Mouse (Mus musculus): ENCODE measurements around the gene Prkag2. TPM values are rescaled to one million over a fixed set of nuclear protein-coding genes. Genes with fewer than 3 reads are reported as not detected.

Gene Prkag2
- 24.4 and 24.8 TPM in 2 replicates for polyA plus RNA-seq (2015; fragmentation: Nextera tagmentation; extraction: Ambion mirVana)

GRCm38 (mm10) chr5:25100516-25101125 is at the start of gene Prkag2:
Gene Prkag2, minus strand, starts transcription at chr5:25100642.
- Histone ChIP-seq H3K9me3 (no peaks in the 10 kb centered on the region), H3K27ac (no peak within 1 kb of the TSS), H3K36me3 (no peaks in the 10 kb centered on the region), H3K4me3 (peak within 1 kb of the TSS; percentile 64), H3K4me2 (peak within 1 kb of the TSS; percentile 99), H3K27me3 (peaks cover 53% of the 10 kb centered on the region), H3K9ac (peak within 1 kb of the TSS; percentile 69), H3K4me1 (peaks cover 11% of the 10 kb centered on the region)
- under 1% methylated on average over 43 of the region's 50 CpGs for WGBS
- ATAC-seq (ENCODE audit: insufficient number of reproducible peaks, insufficient read depth, low FRiP score, low TSS enrichment, low read depth) = peak; percentile 22; the same call in 1 of the 2 replicates

- WGBS = 69% methylated on average over 2 of the region's 2 CpGs
Measured at GRCm38 (mm10) chr5:25149331-25149965, 49.0 kb upstream of the Prkag2 start.

GRCm38 (mm10) chr5:25146705-25147104 is 46.3 kb upstream of the Prkag2 start:
- no peak overlapping the region for H3K27ac ChIP-seq
- no peak overlapping the region for H3K9ac ChIP-seq
- no peak overlapping the region for H3K4me3 ChIP-seq
- ATAC-seq (ENCODE audit: insufficient number of reproducible peaks, insufficient read depth, low FRiP score, low TSS enrichment, low read depth) = no peak
- WGBS = 68% methylated on average over 7 of the region's 7 CpGs
- H3K36me3 ChIP-seq = no peaks in the 10 kb centered on the region
- no peak overlapping the region for H3K4me2 ChIP-seq
- no peaks in the 10 kb centered on the region for H3K9me3 ChIP-seq
- H3K27me3 ChIP-seq = no peaks in the 10 kb centered on the region
- no peaks in the 10 kb centered on the region for H3K4me1 ChIP-seq

More at GRCm38 (mm10) chr5:25149331-25149965, 49.0 kb upstream of the Prkag2 start:
- Histone ChIP-seq H3K27me3 (no peaks in the 10 kb centered on the region), H3K27ac (no peak overlapping the region), H3K4me2 (no peak overlapping the region), H3K36me3 (no peaks in the 10 kb centered on the region), H3K4me1 (no peaks in the 10 kb centered on the region), H3K9me3 (0 out of 2 replicates have a peak, but pooled peaks cover 3% of the 10 kb centered on the region), H3K4me3 (no peak overlapping the region), H3K9ac (no peak overlapping the region)
- no peak for ATAC-seq (ENCODE audit: insufficient number of reproducible peaks, insufficient read depth, low FRiP score, low TSS enrichment, low read depth)

DNA sequence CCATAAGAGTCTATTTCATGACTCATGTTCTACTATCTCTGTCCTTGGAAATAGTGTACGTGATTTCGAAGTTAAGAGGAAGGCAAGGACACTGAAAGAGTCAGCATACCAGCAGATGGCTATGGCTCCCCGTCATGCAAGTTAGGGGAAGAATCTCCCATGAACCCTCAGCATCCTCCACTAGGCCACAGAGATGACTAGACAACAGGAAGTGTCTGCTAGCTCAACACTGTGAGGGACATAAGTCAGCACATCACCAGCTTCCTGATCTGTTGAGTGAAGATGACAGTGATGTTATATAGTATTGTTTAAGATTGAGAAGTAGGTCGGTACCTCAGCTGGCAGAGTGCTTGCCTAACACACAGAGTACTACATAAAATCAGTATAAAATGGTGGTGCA is 27.4 kb upstream of the Prkag2 start:
- Histone ChIP-seq H3K36me3 (no peaks in the 10 kb centered on the region), H3K27me3 (no peaks in the 10 kb centered on the region), H3K9ac (no peak overlapping the region), H3K4me1 (no peaks in the 10 kb centered on the region), H3K9me3 (no peaks in the 10 kb centered on the region), H3K27ac (no peak overlapping the region), H3K4me3 (no peak overlapping the region), H3K4me2 (no peak overlapping the region)
- WGBS = 94% methylated on average over 4 of the region's 4 CpGs
- no peak for ATAC-seq (ENCODE audit: insufficient number of reproducible peaks, insufficient read depth, low FRiP score, low TSS enrichment, low read depth)

GRCm38 (mm10) chr5:25125884-25126560 is 25.6 kb upstream of the Prkag2 start:
- no peak for ATAC-seq (ENCODE audit: insufficient number of reproducible peaks, insufficient read depth, low FRiP score, low TSS enrichment, low read depth)
- Histone ChIP-seq H3K27me3 (no peaks in the 10 kb centered on the region), H3K9me3 (no peaks in the 10 kb centered on the region), H3K4me2 (no peak overlapping the region), H3K4me3 (no peak overlapping the region), H3K9ac (no peak overlapping the region), H3K36me3 (no peaks in the 10 kb centered on the region), H3K4me1 (no peaks in the 10 kb centered on the region), H3K27ac (no peak overlapping the region)
- WGBS = 74% methylated on average over 3 of the region's 3 CpGs

GRCm38 (mm10) chr5:25122534-25122933 is 22.1 kb upstream of the Prkag2 start:
- no peak for ATAC-seq (ENCODE audit: insufficient number of reproducible peaks, insufficient read depth, low FRiP score, low TSS enrichment, low read depth)
- no peaks in the 10 kb centered on the region for H3K36me3 ChIP-seq

DNA sequence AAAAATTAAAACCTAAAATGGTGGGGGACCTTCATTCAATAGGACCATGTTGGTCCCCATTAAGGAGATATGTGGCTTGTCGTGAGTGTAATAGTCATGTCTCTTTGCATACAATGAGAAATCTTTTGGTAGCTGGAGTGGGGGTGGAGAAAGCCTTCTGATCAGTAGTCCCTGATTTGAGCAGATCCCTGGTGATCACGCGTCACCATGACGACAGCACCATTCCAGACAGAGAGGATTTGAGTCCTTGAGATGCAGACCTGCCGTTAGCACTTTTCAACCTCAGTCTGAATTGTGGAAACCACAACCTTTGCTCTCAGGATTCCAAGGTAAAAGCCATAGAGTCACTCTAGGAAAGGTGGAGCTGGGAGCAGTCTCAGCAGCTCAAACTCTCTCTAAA is 18.7 kb upstream of the Prkag2 start:
- H3K9ac ChIP-seq = no peak overlapping the region
- 77% methylated on average over 5 of the region's 5 CpGs for WGBS
- no peak overlapping the region for H3K4me3 ChIP-seq
- H3K27me3 ChIP-seq = no peaks in the 10 kb centered on the region
- H3K4me1 ChIP-seq = no peaks in the 10 kb centered on the region
- H3K36me3 ChIP-seq = no peaks in the 10 kb centered on the region
- no peaks in the 10 kb centered on the region for H3K9me3 ChIP-seq
- no peak overlapping the region for H3K4me2 ChIP-seq
- ATAC-seq (ENCODE audit: insufficient number of reproducible peaks, insufficient read depth, low FRiP score, low TSS enrichment, low read depth) = no peak
- H3K27ac ChIP-seq = no peak overlapping the region

More at GRCm38 (mm10) chr5:25122534-25122933, 22.1 kb upstream of the Prkag2 start:
- no peak overlapping the region for H3K27ac ChIP-seq
- no peaks in the 10 kb centered on the region for H3K4me1 ChIP-seq
- WGBS = 93% methylated on average over 1 of the region's 1 CpGs
- no peaks in the 10 kb centered on the region for H3K27me3 ChIP-seq
- H3K9me3 ChIP-seq = no peaks in the 10 kb centered on the region
- H3K4me3 ChIP-seq = no peak overlapping the region
- H3K9ac ChIP-seq = no peak overlapping the region
- H3K4me2 ChIP-seq = no peak overlapping the region

DNA sequence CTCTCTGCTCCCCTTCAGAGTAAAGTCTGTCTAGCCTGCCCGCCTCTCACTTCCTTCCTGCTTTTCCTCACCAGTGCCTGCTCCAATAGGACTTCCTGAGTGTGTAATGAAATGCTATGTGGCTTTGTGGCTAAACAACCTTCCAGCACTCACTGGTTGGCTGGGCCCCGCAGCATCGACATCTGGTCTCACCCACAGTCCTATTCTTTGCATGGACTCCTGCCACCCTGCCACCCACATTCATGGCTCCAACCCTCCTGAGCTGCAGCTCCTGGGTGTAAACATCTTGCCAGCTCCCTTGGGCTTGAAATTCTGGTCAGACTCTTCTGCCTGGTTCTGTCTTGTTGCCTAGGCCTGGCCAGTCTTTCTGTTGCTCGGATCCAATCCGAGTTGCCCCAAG is 15.6 kb upstream of the Prkag2 start:
- H3K4me2 ChIP-seq = no peak overlapping the region
- no peaks in the 10 kb centered on the region for H3K4me1 ChIP-seq
- 77% methylated on average over 5 of the region's 5 CpGs for WGBS
- H3K27me3 ChIP-seq = no peaks in the 10 kb centered on the region
- no peak overlapping the region for H3K4me3 ChIP-seq
- no peaks in the 10 kb centered on the region for H3K9me3 ChIP-seq
- no peak for ATAC-seq (ENCODE audit: insufficient number of reproducible peaks, insufficient read depth, low FRiP score, low TSS enrichment, low read depth)
- H3K27ac ChIP-seq = no peak overlapping the region
- H3K36me3 ChIP-seq = no peaks in the 10 kb centered on the region
- no peak overlapping the region for H3K9ac ChIP-seq

DNA sequence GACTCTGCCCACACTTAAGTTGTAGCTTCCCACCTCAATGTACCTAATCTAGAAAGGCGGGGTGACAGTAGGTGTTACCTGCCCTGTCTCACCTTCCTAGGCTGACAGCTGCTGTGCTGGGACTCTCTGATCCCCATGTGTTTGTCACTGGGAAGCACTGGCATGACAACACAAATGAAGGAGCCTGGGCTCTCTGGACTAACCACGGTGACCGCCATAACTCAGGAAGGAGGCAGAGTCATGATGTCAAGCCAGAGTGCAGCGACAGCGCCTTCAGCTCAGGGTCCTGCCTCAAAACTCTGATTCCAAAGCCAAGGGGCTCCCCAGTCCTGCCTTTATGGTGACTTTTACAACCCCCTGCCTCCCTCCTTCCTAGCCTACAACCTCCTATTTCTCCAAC is 14.8 kb upstream of the Prkag2 start:
- Histone ChIP-seq H3K9me3 (no peaks in the 10 kb centered on the region), H3K27me3 (no peaks in the 10 kb centered on the region), H3K4me1 (no peaks in the 10 kb centered on the region), H3K27ac (no peak overlapping the region), H3K4me3 (no peak overlapping the region), H3K4me2 (no peak overlapping the region), H3K36me3 (no peaks in the 10 kb centered on the region), H3K9ac (no peak overlapping the region)
- no peak for ATAC-seq (ENCODE audit: insufficient number of reproducible peaks, insufficient read depth, low FRiP score, low TSS enrichment, low read depth)
- 80% methylated on average over 5 of the region's 5 CpGs for WGBS

- Histone ChIP-seq H3K36me3 (no peaks in the 10 kb centered on the region), H3K27ac (no peak overlapping the region), H3K4me3 (no peak overlapping the region), H3K9ac (no peak overlapping the region), H3K9me3 (no peaks in the 10 kb centered on the region), H3K27me3 (no peaks in the 10 kb centered on the region), H3K4me1 (no peaks in the 10 kb centered on the region), H3K4me2 (no peak overlapping the region)
- no peak for ATAC-seq (ENCODE audit: insufficient number of reproducible peaks, insufficient read depth, low FRiP score, low TSS enrichment, low read depth)
Measured at GRCm38 (mm10) chr5:25114110-25114509, 13.7 kb upstream of the Prkag2 start.

GRCm38 (mm10) chr5:25110314-25110713 is 9.9 kb upstream of the Prkag2 start:
- 81% methylated on average over 3 of the region's 3 CpGs for WGBS
- H3K27ac ChIP-seq = no peak overlapping the region

GRCm38 (mm10) chr5:25105748-25106147 is 5.3 kb upstream of the Prkag2 start:
- no peaks in the 10 kb centered on the region for H3K36me3 ChIP-seq
- H3K9me3 ChIP-seq = no peaks in the 10 kb centered on the region
- H3K27ac ChIP-seq = no peak overlapping the region
- peaks cover 14% of the 10 kb centered on the region for H3K27me3 ChIP-seq
- ATAC-seq (ENCODE audit: insufficient number of reproducible peaks, insufficient read depth, low FRiP score, low TSS enrichment, low read depth) = no peak
- H3K4me3 ChIP-seq = no peak overlapping the region
- no peak overlapping the region for H3K9ac ChIP-seq
- no peak overlapping the region for H3K4me2 ChIP-seq
- peaks cover 6% of the 10 kb centered on the region; the same call in 1 of the 2 replicates for H3K4me1 ChIP-seq

More at GRCm38 (mm10) chr5:25110314-25110713, 9.9 kb upstream of the Prkag2 start:
- Histone ChIP-seq H3K9ac (no peak overlapping the region), H3K4me3 (no peak overlapping the region), H3K36me3 (no peaks in the 10 kb centered on the region), H3K4me1 (no peaks in the 10 kb centered on the region), H3K4me2 (no peak overlapping the region), H3K9me3 (no peaks in the 10 kb centered on the region), H3K27me3 (no peaks in the 10 kb centered on the region)
- no peak for ATAC-seq (ENCODE audit: insufficient number of reproducible peaks, insufficient read depth, low FRiP score, low TSS enrichment, low read depth)
